Mouse (Mus musculus) neutrophil, adult 59 days (primary cell): ENCODE data around the gene Ube2q1. TPM values are rescaled to one million over a fixed set of nuclear protein-coding genes. Genes with fewer than 3 reads are reported as not detected.

ENCODE experiments used
- total RNA-seq, 2 experiments: library from RNA; stranded (reverse); gene quantifications; 1 replicate in 1 of 2; 2 replicates in 1 of 2; pipeline ENCODE4 v1.2.4; 2023

The Ube2q1 gene
- total RNA-seq: 10 to 100 TPM; 67.4 to 73.1 TPM

GRCm38 (mm10) chr3:89772968-89773709, at the start of gene Ube2q1:
Gene Ube2q1 (plus strand): TSS chr3:89773616.

GRCm38 (mm10) chr3:89764119-89764724, 9.2 kb upstream of the Ube2q1 start, which contains the start of gene Chrnb2:
Gene Chrnb2 (minus strand): TSS chr3:89764632.

GRCm38 (mm10) chr3:89830815-89831591, 57.6 kb downstream of the Ube2q1 start, which contains the start of gene She:
Gene She (plus strand): TSS chr3:89831370.

Other genes starting within 250 kb of the Ube2q1 start
- 10 to 100 TPM; 66.7 to 71.3 TPM for gene Adar, start 58.6 kb upstream of the Ube2q1 start, total RNA-seq
- under 1 TPM; 0.29 to 0.53 TPM for gene Chrnb2, start 9.0 kb upstream of the Ube2q1 start, total RNA-seq
- under 1 TPM; 0.09 TPM for gene She, start 57.8 kb downstream of the Ube2q1 start, total RNA-seq
- gene Il6ra, start 139.6 kb downstream of the Ube2q1 start, total RNA-seq: 100 to 1,000 TPM; 113 to 137 TPM
- 10 to 100 TPM; 12.7 to 13.2 TPM for gene Atp8b2, start 189.9 kb downstream of the Ube2q1 start, total RNA-seq
- gene Hax1, start 225.2 kb downstream of the Ube2q1 start, total RNA-seq: 10 to 100 TPM; 37.6 to 45.4 TPM